Mouse (Mus musculus) embryonic facial prominence, embryonic 12.5 days (tissue): ENCODE measurements around the gene Sema6b. TPM values are rescaled to one million over a fixed set of nuclear protein-coding genes. Genes with fewer than 3 reads are reported as not detected.

Experiments
- ATAC-seq: fragments of 200-750 bp; cut with Nextera tagmentation; 2 replicates; pipeline ENCODE4 v1.8.0; 2017; ENCODE audit not compliant: insufficient number of reproducible peaks, insufficient read depth, low FRiP score, low TSS enrichment
- H3K27ac ChIP-seq: fragments of 300-500 bp; sonication (generic); 2 replicates; pipeline ENCODE4 v1.5.1; 2016; ENCODE audit warnings: mild to moderate bottlenecking
- H3K27me3 ChIP-seq: fragments of 300-500 bp; sonication (generic); 2 replicates; pipeline ENCODE4 v1.6.1; 2016; ENCODE audit warnings: mild to moderate bottlenecking, moderate library complexity
- H3K36me3 ChIP-seq: fragments of 300-500 bp; sonication (generic); 2 replicates; pipeline ENCODE4 v1.6.1; 2016; ENCODE audit warnings: mild to moderate bottlenecking
- H3K4me1 ChIP-seq: fragments of 300-500 bp; sonication (generic); 2 replicates; pipeline ENCODE4 v1.6.1; 2016
- H3K4me2 ChIP-seq: fragments of 300-500 bp; sonication (generic); replicated peaks from 2 replicates; pipeline ENCODE4 v1.6.1; 2016; ENCODE audit warnings: mild to moderate bottlenecking, moderate library complexity
- H3K4me3 ChIP-seq: fragments of 300-500 bp; sonication (generic); 2 replicates; pipeline ENCODE4 v1.5.1; 2016; ENCODE audit warnings: mild to moderate bottlenecking
- H3K9ac ChIP-seq: fragments of 300-500 bp; sonication (generic); 2 replicates; pipeline ENCODE4 v1.6.1; 2016; ENCODE audit warnings: mild to moderate bottlenecking, moderate library complexity
- H3K9me3 ChIP-seq: fragments of 300-500 bp; sonication (generic); 2 replicates; pipeline ENCODE4 v1.6.1; 2016; ENCODE audit warnings: mild to moderate bottlenecking, moderate library complexity
- WGBS: fragments of 180-500 bp; shearing (Covaris S2); methylation state at CpG from one replicate; pipeline ENCODE4 v1.1.7; 2016; 5-methylcytosine and 5-hydroxymethylcytosine counted together
- polyA plus RNA-seq: library from polyadenylated mRNA; unstranded; fragments of >200 nt; fragmentation: Nextera tagmentation; extraction: Ambion mirVana; gene quantifications from 2 replicates; pipeline ENCODE4 v1.2.1, GENCODE M21; 2016

Sema6b gene
- polyA plus RNA-seq, 1 experiment from 2014 or later = 4.3 TPM

GRCm38 (mm10) chr17:56144546-56144945, 4.4 kb upstream of the Sema6b start:
- Histone ChIP-seq H3K4me1 (peaks cover 24% of the 10 kb centered on the region), H3K4me2 (no peak overlapping the region), H3K36me3 (no peaks in the 10 kb centered on the region), H3K27ac (no peak overlapping the region), H3K27me3 (peaks cover 97% of the 10 kb centered on the region), H3K9me3 (no peaks in the 10 kb centered on the region), H3K9ac (no peak overlapping the region), H3K4me3 (no peak overlapping the region)
- no peak for ATAC-seq
- 75% methylated on average over 9 of the region's 9 CpGs for WGBS

- Histone ChIP-seq H3K9me3 (no peaks in the 10 kb centered on the region), H3K4me3 (peak overlapping the region; percentile 35), H3K27ac (no peak overlapping the region), H3K27me3 (peaks cover 95% of the 10 kb centered on the region), H3K9ac (peak overlapping the region; percentile 47; the same call in 1 of the 2 replicates), H3K4me1 (peaks cover 28% of the 10 kb centered on the region), H3K36me3 (no peaks in the 10 kb centered on the region), H3K4me2 (peak overlapping the region; percentile 69)
- ATAC-seq = peak; percentile 12; the same call in 1 of the 2 replicates
- WGBS = under 1% methylated on average over 39 of the region's 47 CpGs
These were observed 1.8 kb upstream of the Sema6b start for GRCm38 (mm10) chr17:56141702-56142605.

DNA sequence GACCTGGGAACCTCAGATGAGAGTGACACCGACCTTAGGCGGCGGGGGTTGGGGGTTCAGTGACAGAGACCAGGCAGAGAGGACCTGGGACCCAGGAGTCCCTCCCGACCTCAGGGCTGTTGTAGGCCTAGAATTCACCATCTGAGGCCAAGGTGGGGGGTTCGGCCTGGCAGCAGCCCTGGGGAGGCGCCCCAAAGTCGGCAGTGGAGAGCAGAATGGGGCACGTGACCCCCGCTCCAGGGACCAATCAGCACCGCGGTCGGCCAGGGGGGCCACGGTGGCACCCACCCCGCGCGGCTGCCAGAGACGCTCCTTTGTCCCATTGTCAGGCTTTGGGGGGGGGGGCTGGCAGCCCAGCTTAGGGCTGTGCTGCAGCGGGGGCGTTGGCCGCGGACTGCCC, 788 bp downstream of the Sema6b start:
- H3K9me3 ChIP-seq = no peaks in the 10 kb centered on the region
- H3K27ac ChIP-seq = no peak overlapping the region
- 6% methylated on average over 21 of the region's 21 CpGs for WGBS
- peak overlapping the region; percentile 61 for H3K9ac ChIP-seq
- peaks cover 44% of the 10 kb centered on the region for H3K4me1 ChIP-seq
- peak overlapping the region; percentile 76 for H3K4me3 ChIP-seq
- no peaks in the 10 kb centered on the region for H3K36me3 ChIP-seq
- H3K4me2 ChIP-seq = peak overlapping the region; percentile 97
- no peak for ATAC-seq
- H3K27me3 ChIP-seq = peaks cover 77% of the 10 kb centered on the region

DNA sequence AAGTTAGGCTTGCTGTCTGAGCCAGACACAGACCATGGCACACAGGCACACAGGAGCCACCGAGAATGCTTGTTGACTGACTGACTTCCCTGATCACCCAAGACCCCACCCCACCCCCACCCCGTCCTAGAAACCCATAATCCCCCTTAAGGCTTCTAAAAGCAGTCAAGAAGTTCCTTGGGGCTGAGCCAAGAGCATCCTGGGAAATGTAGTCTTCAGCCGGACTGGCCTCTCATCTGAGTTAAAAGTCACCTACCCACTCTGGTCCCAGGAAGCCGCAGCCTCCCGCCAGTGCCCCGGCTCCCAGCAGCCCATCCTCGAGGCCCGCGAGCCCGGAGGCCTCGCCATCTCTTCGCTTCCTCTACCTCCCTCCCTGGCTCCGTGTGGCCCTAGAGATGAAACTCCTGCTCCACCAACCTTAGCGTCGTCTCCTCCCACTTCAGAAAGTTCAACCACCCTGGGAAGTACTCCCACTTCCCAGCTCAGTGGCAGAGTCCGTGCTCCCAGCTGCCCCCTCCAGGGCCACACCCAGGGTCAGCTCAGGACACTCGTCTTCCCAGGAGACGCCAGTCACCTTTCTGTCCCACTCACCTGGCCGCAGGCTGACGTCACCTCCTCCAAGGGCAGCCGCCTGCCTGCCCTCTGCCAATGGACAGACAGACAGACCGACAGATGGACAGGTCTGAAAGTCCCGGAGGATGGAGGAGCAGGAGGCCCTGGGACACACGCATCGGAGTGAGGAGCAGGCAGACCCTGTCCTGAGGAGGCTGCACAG, 2.1 kb downstream of the Sema6b start:
- Histone ChIP-seq H3K36me3 (no peaks in the 10 kb centered on the region), H3K4me3 (peak overlapping the region; percentile 9; the same call in 1 of the 2 replicates), H3K4me1 (peaks cover 53% of the 10 kb centered on the region), H3K9me3 (no peaks in the 10 kb centered on the region), H3K9ac (no peak overlapping the region), H3K27ac (no peak overlapping the region), H3K27me3 (peaks cover 64% of the 10 kb centered on the region), H3K4me2 (peak overlapping the region; percentile 25)
- ATAC-seq = no peak
- WGBS = 12% methylated on average over 25 of the region's 25 CpGs

DNA sequence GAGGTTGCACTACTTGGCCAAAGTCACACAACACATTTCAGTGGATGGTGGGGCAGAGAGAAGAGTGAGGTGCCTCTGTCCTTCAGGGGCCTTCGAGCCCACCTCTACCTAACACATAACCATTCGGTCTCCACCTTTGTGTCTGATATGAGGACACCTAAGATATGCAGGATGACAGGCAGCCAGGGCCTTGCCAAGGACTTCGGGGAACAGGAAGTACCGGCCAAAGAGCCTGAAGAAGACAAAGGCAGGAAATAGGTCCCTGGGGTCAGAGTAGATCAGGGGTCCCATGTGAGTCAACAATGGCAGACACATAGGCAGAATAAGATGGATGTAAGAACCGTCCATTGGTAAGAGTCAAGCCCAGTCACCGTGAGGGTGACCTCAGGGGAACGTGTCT, 3.6 kb downstream of the Sema6b start:
- 85% methylated on average over 7 of the region's 7 CpGs for WGBS
- H3K4me2 ChIP-seq = no peak overlapping the region
- H3K4me3 ChIP-seq = no peak overlapping the region
- peaks cover 49% of the 10 kb centered on the region for H3K27me3 ChIP-seq
- H3K36me3 ChIP-seq = no peaks in the 10 kb centered on the region
- no peak overlapping the region for H3K27ac ChIP-seq
- ATAC-seq = no peak
- H3K9ac ChIP-seq = no peak overlapping the region
- peaks cover 42% of the 10 kb centered on the region for H3K4me1 ChIP-seq
- H3K9me3 ChIP-seq = no peaks in the 10 kb centered on the region

DNA sequence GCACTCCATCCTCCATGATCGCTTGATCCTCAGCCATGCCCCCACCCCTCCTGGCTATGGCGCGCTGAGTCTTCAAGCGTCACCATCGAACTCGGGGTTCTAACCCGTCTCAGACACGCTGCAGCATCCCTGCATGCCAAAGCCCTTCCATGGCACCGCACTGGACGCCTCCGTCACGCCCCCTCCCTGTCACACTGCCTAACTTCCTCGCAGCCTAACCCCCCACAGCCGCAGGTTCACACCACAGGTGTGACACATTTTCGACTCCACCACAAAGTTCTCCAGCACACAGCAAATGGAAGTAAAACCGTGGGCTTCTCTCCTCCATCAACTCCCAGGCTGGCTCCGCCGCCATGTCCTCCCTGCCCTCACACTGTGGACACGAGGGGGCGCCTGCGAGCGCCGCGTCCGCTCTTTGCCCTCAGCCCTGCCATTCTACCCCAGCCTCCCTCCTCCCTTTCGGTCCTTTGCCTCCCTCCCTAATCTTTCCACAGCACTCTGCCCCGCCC, 5.6 kb downstream of the Sema6b start:
- no peak overlapping the region for H3K9ac ChIP-seq
- no peak for ATAC-seq

DNA sequence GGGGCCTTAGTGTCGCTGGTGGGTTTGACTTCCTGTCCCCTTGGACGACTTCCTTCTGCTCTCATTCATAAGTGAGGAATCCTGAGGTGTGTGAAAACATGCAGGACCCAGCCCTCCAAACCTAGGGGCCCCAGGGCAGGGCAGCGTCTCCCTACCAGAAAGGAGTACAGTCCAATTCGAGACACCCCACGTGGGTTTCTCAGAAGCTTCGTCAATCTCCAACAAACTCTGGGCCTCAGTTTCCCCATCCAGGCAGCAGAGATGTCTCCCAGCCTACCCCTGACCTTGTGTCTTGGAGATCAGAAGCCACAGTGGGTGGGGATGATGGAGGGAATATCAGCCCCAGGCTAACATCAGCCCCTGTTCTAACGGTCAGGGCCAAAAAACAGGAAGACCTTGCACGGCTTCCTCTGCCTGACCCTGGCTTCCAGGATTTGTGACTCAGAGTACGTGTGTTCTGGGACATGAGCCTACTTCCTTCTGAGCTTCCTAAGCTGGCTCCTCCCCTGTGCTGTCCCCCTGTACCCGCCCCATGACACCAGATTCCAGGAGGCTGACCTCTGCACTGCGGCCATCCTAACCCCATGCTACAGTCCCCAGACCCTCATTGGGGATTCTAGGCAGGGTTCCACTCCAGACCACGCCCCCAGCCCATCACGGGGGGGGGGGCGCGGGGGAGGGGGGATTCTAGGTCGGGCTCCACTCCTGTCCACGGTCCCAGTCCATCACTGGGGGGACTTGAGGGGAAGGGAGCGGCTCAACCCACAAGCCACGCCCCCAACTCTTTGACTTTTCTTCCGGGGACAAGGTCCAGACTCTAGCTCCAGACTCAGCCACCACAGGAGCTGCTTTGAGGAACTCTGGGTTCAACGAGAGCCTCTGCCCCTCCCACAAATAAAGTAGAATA, 6.4 kb downstream of the Sema6b start:
- H3K9me3 ChIP-seq = no peaks in the 10 kb centered on the region
- no peak overlapping the region for H3K9ac ChIP-seq
- ATAC-seq = 0 out of 2 replicates have a peak, but pooled peaks have one; percentile 35
- peak overlapping the region; percentile 49 for H3K4me2 ChIP-seq
- H3K27me3 ChIP-seq = peaks cover 21% of the 10 kb centered on the region
- 0 out of 2 replicates have a peak overlapping the region, but pooled peaks have one; percentile 17 for H3K27ac ChIP-seq
- WGBS = 23% methylated on average over 17 of the region's 21 CpGs
- peak overlapping the region; percentile 23 for H3K4me3 ChIP-seq
- no peaks in the 10 kb centered on the region for H3K36me3 ChIP-seq
- H3K4me1 ChIP-seq = peaks cover 30% of the 10 kb centered on the region

More for the DNA sequence above, 5.6 kb downstream of the Sema6b start:
- H3K27me3 ChIP-seq = peaks cover 29% of the 10 kb centered on the region
- no peak overlapping the region for H3K27ac ChIP-seq
- H3K36me3 ChIP-seq = no peaks in the 10 kb centered on the region
- WGBS = 3% methylated on average over 27 of the region's 27 CpGs
- peaks cover 34% of the 10 kb centered on the region for H3K4me1 ChIP-seq
- H3K9me3 ChIP-seq = no peaks in the 10 kb centered on the region
- peak overlapping the region; percentile 49 for H3K4me2 ChIP-seq
- H3K4me3 ChIP-seq = peak overlapping the region; percentile 23

GRCm38 (mm10) chr17:56132661-56133060, 7.5 kb downstream of the Sema6b start:
- Histone ChIP-seq H3K4me2 (no peak overlapping the region), H3K36me3 (no peaks in the 10 kb centered on the region), H3K9ac (no peak overlapping the region; the same call in 1 of the 2 replicates), H3K27me3 (peaks cover 12% of the 10 kb centered on the region; the same call in 1 of the 2 replicates), H3K4me3 (no peak overlapping the region), H3K27ac (no peak overlapping the region), H3K4me1 (peaks cover 25% of the 10 kb centered on the region), H3K9me3 (no peaks in the 10 kb centered on the region)
- 5% methylated on average over 14 of the region's 14 CpGs for WGBS
- no peak for ATAC-seq

- Histone ChIP-seq H3K4me2 (no peak overlapping the region), H3K27ac (no peak overlapping the region), H3K27me3 (0 out of 2 replicates have a peak, but pooled peaks cover 5% of the 10 kb centered on the region), H3K4me3 (no peak overlapping the region), H3K9me3 (no peaks in the 10 kb centered on the region), H3K9ac (no peak overlapping the region), H3K36me3 (no peaks in the 10 kb centered on the region), H3K4me1 (peaks cover 25% of the 10 kb centered on the region)
- 44% methylated on average over 7 of the region's 7 CpGs for WGBS
- ATAC-seq = no peak
These were observed 8.3 kb downstream of the Sema6b start for GRCm38 (mm10) chr17:56131814-56132213.

DNA sequence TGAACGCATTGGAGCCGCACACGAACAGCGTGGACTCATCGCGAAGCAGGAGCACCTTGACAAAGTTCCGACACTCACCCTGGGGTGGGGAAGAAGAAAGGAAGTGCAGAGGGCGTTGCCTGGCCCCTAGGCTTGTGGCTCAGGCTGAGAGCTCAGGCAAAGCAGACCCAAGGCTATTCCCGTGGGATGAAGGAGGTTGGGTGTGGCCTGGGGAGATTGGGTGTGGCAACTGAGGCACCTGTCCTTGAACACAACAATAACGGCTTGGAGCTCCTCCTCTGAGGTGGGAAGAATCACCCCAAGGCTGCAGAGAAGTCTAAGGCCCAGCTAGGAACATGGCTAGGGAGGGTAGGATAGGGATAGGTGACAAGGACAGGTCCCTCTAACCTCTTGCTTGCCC, 9.0 kb downstream of the Sema6b start:
- H3K9ac ChIP-seq = no peak overlapping the region
- H3K4me1 ChIP-seq = peaks cover 25% of the 10 kb centered on the region
- no peaks in the 10 kb centered on the region for H3K9me3 ChIP-seq
- no peak overlapping the region for H3K4me3 ChIP-seq
- no peak for ATAC-seq
- H3K27ac ChIP-seq = no peak overlapping the region
- 88% methylated on average over 10 of the region's 10 CpGs for WGBS
- H3K36me3 ChIP-seq = no peaks in the 10 kb centered on the region
- no peak overlapping the region for H3K4me2 ChIP-seq
- 0 out of 2 replicates have a peak, but pooled peaks cover 5% of the 10 kb centered on the region for H3K27me3 ChIP-seq

DNA sequence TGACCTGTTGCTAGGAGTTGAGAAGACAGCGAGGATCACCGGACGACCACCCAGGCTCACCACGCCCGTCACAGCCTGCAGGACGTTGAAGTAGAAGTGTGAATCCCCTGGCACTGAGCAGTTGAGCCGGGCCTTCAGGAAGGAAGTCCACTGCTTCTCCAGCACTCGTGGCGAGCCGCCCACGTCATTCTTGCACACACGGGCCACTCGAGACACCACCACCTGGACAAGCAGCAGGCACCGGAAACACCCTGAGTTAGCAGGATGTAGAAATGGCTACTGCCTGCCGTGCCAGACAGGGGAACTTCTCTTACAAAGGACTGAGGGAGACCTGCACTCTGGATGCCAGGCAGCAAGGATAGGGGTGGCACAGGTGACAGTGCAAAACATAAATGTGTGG, 11.9 kb downstream of the Sema6b start:
- Histone ChIP-seq H3K27ac (no peak overlapping the region), H3K4me2 (no peak overlapping the region), H3K27me3 (peaks cover 16% of the 10 kb centered on the region), H3K9me3 (peaks cover 2% of the 10 kb centered on the region; the same call in 1 of the 2 replicates), H3K36me3 (no peaks in the 10 kb centered on the region), H3K4me1 (peaks cover 9% of the 10 kb centered on the region), H3K9ac (no peak overlapping the region), H3K4me3 (no peak overlapping the region)
- ATAC-seq = no peak
- WGBS = 87% methylated on average over 15 of the region's 15 CpGs
